Mouse (Mus musculus) ES-E14 (cell line): ENCODE data around the gene Hint1. TPM values are rescaled to one million over a fixed set of nuclear protein-coding genes. Genes with fewer than 3 reads are reported as not detected.

Source experiments
- DNase-seq: peaks from one replicate; pipeline ENCODE4 v3.0.0-alpha.2; 2013; ENCODE audit warnings: low read depth, low spot score
- H3K27ac ChIP-seq: 2 replicates; pipeline ENCODE4 v1.5.1; 2012; ENCODE audit warnings: low read depth, mild to moderate bottlenecking, low read length, moderate library complexity, mixed read lengths; ENCODE audit not compliant: poor library complexity, insufficient read depth, severe bottlenecking
- H3K36me3 ChIP-seq: 2 replicates; pipeline ENCODE4 v1.6.1; 2012; ENCODE audit warnings: mild to moderate bottlenecking, low read length, moderate library complexity, mixed read lengths; ENCODE audit not compliant: control insufficient read depth, poor library complexity, insufficient read depth, severe bottlenecking
- H3K4me1 ChIP-seq, 2 experiments: fragments of 150-350 bp in 1 of 2; sonication (generic) in 1 of 2; 2 replicates each; pipeline ENCODE4 v1.6.1; 2012; ENCODE audit warnings: low read length in 2 of 2, mild to moderate bottlenecking in 1 of 2, mixed read lengths in 1 of 2; ENCODE audit not compliant: control insufficient read depth in 2 of 2, insufficient read depth in 2 of 2, poor library complexity in 1 of 2
- H3K4me3 ChIP-seq, 2 experiments: fragments of 150-350 bp in 1 of 2; sonication (generic) in 1 of 2; 2 replicates each; pipeline ENCODE4 v1.5.1; 2012; ENCODE audit warnings: low read length in 2 of 2, low read depth in 1 of 2, mild to moderate bottlenecking in 1 of 2, mixed read lengths in 1 of 2; ENCODE audit not compliant: insufficient read depth in 1 of 2, poor library complexity in 1 of 2, severe bottlenecking in 1 of 2
- H3K9ac ChIP-seq: 2 replicates; pipeline ENCODE4 v1.6.1; 2012; ENCODE audit warnings: low read depth, mild to moderate bottlenecking, low read length, mixed read lengths; ENCODE audit not compliant: poor library complexity, insufficient read depth, severe bottlenecking
- H3K9me3 ChIP-seq: fragments of 150-350 bp; sonication (generic); 2 replicates; pipeline ENCODE4 v1.6.1; 2012; ENCODE audit warnings: low read depth, mild to moderate bottlenecking, low read length; ENCODE audit not compliant: control insufficient read depth, insufficient read depth
- CHD2 ChIP-seq: IDR thresholded peaks from 2 replicates; pipeline ENCODE4 v1.6.1; 2014; ENCODE audit warnings: mild to moderate bottlenecking, low read depth, low read length, inconsistent platforms
- HCFC1 ChIP-seq: IDR thresholded peaks from 2 replicates; pipeline ENCODE4 v1.6.1; 2012; ENCODE audit warnings: low read length, inconsistent platforms, borderline replicate concordance; ENCODE audit not compliant: insufficient read depth
- MAFK ChIP-seq: IDR thresholded peaks from 2 replicates; pipeline ENCODE4 v1.6.1; 2014; ENCODE audit warnings: mild to moderate bottlenecking, low read depth, low read length, inconsistent platforms; ENCODE audit not compliant: insufficient read depth
- ZC3H11A ChIP-seq: IDR thresholded peaks from 2 replicates; pipeline ENCODE4 v1.6.1; 2012; ENCODE audit warnings: low read depth, mild to moderate bottlenecking, inconsistent platforms, low read length, borderline replicate concordance
- ZNF384 ChIP-seq: IDR thresholded peaks from 2 replicates; pipeline ENCODE4 v1.6.1; 2012; ENCODE audit warnings: low read depth, low read length, inconsistent platforms
- in situ Hi-C, 2 experiments: fragments of 600-800 bp; cut with MboI; formaldehyde crosslinking; loops; one replicate each; pipeline ENCODE4 v1.15.1; 2025; ENCODE audit warnings: low sequenced_read_pairs in 2 of 2, inconsistent platforms in 1 of 2; ENCODE audit not compliant: unreplicated experiment in 2 of 2
- total RNA-seq: library from RNA; depleted of rRNA; stranded (reverse); fragments of 300-350 nt; gene quantifications from 2 replicates; pipeline ENCODE4 v1.2.3, GENCODE M21; 2012

Gene Hint1
- total RNA-seq, 1 experiment, result 707 TPM

DNA sequence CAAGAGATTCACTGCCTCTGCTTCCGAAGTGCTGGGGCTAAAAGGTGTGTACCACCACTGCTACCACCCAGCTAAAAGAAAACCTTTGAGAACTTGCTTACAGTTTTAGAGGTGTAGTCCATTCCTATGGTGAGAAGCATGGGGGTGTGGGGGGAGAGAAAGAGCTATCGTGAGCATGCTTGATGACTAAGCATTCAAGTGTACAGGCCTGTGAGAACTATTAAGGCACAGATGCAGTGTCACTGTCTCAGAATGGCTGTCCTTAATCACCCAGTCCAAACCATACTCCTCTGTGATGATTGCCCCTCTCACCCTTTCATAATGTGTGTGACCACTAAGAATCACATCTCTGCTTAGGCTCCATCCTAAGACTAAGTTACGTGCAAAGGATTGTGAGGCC is 3.1 kb downstream of the Hint1 start:
- H3K9ac ChIP-seq, result no peak overlapping the region
- H3K36me3 ChIP-seq, result peaks cover 26% of the 10 kb centered on the region
- H3K27ac ChIP-seq, result no peak overlapping the region
- in situ Hi-C loops, result no loop called here
- no peak overlapping the region for H3K4me3 ChIP-seq
- DNase-seq, result no peak
- TF ChIP-seq MAFK (no peak), ZC3H11A (no peak), HCFC1 (no peak), ZNF384 (no peak)
- H3K9me3 ChIP-seq, result no peaks in the 10 kb centered on the region
- H3K4me1 ChIP-seq, result peaks cover 0 to 6% of the 10 kb centered on the region in 2 experiments; a peak in 3 of 4 replicates

DNA sequence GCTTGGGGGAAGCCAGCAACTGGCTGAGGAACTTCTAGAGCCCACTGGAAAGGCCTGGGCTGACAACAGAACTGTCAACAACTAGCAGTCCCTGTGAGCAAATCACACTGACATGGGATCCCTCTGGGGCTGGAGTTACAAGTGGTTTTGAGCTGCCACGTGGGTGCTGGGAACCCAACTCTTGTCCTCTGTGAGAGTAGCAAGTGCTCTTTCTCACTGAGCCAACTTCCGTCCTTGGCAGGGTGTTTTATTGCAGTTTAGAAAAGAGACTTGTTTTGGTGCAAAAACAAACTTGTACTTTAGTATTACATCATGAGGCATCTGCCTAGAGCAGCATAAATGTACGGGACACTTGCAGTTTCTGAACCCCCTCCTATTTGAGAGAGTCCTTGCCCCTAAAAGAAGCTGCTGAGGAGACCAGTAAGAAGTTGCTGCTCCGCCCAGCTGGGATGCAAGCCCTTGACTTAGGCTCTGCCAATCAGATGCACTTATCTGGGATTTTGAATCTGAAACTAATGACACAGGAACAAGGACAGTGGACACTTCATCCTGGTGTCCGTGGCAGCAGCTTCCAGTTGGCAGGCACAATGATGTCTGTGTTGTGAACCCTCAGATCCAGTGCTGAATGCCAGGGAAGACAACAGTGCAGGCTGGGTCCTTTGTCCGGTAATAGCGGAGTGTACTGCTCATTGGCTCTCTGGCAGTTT is 5.8 kb downstream of the Hint1 start:
- no peak overlapping the region for H3K27ac ChIP-seq
- 0 out of 4 replicates have a peak, but pooled peaks cover 0 to 2% of the 10 kb centered on the region in 2 experiments for H3K4me1 ChIP-seq
- TF ChIP-seq ZC3H11A (no peak), HCFC1 (no peak), MAFK (no peak)
- peaks cover 26% of the 10 kb centered on the region for H3K36me3 ChIP-seq
- H3K9ac ChIP-seq, result no peak overlapping the region
- H3K4me3 ChIP-seq, result no peak overlapping the region
- no peaks in the 10 kb centered on the region for H3K9me3 ChIP-seq
- DNase-seq, result no peak
- in situ Hi-C loops, result loop anchor here in 1 of 2 experiments (5.0 kb wide), 1 partner anchor 170 kb away; no protein-coding TSS in a partner anchor

DNA sequence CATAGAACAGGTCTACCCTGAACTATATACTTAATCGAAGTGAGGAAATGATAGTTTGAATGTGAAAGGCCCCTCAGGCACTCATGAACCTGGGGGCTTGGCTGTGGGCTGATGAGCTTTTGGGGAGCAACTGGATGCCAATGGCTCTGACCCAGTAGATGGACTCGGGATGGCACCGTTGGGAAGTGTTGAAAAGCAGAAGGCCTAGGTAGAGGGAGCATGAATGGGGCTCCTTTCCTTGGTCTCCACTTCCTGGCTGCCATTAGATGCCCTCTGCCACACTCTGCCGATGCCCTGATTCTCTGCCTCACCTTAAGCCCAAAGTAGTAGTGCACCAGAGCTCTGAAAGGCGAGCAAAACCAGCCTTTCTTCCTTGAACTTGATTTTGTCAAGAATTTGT is 9.8 kb downstream of the Hint1 start:
- Histone ChIP-seq H3K27ac (no peak overlapping the region), H3K4me3 (no peak overlapping the region), H3K36me3 (peaks cover 15% of the 10 kb centered on the region), H3K9me3 (no peaks in the 10 kb centered on the region), H3K4me1 (peaks cover 0 to 2% of the 10 kb centered on the region in 2 experiments; a peak in 1 of 4 replicates), H3K9ac (no peak overlapping the region)
- DNase-seq, result no peak
- TF ChIP-seq CHD2, result no peak
- no peak for TF ChIP-seq HCFC1
- TF ChIP-seq ZNF384, result no peak
- TF ChIP-seq ZC3H11A, result no peak
- no peak for TF ChIP-seq MAFK
- in situ Hi-C loops, result no loop called here

- H3K27ac ChIP-seq, result no peak overlapping the region
- TF ChIP-seq HCFC1, result no peak
- no peak for TF ChIP-seq MAFK
- TF ChIP-seq ZNF384, result no peak
- no peak for TF ChIP-seq ZC3H11A
- TF ChIP-seq CHD2, result no peak
- H3K9ac ChIP-seq, result no peak overlapping the region
- no peaks in the 10 kb centered on the region for H3K36me3 ChIP-seq
- DNase-seq, result no peak
- H3K9me3 ChIP-seq, result no peaks in the 10 kb centered on the region
- in situ Hi-C loops, result no loop called here
- peaks cover 4 to 12% of the 10 kb centered on the region in 2 experiments for H3K4me1 ChIP-seq
- H3K4me3 ChIP-seq, result no peak overlapping the region
Measured at GRCm38 (mm10) chr11:54878893-54879292, 12.7 kb downstream of the Hint1 start.

GRCm38 (mm10) chr11:54879434-54879833 is 13.3 kb downstream of the Hint1 start:
- Histone ChIP-seq H3K27ac (no peak overlapping the region), H3K9ac (no peak overlapping the region), H3K36me3 (no peaks in the 10 kb centered on the region), H3K4me1 (peaks cover 4 to 12% of the 10 kb centered on the region in 2 experiments), H3K4me3 (no peak overlapping the region), H3K9me3 (no peaks in the 10 kb centered on the region)
- no peak for DNase-seq
- in situ Hi-C loops, result no loop called here
- TF ChIP-seq ZC3H11A, result peak; percentile 84; the same call in 1 of the 2 replicates
- no peak for TF ChIP-seq HCFC1
